Mouse (Mus musculus): ENCODE results near the gene Slc25a21.

GRCm38 (mm10) chr12:56918145-56918544 lies 279.1 kb downstream of the Slc25a21 start:
- TF ChIP-seq CTCF (IDR thresholded peaks at IDR 0.05; ENCODE audit: borderline replicate concordance, insufficient read depth, low read depth, low read length): no peak
- no peak for TF ChIP-seq POLR2A (IDR thresholded peaks at IDR 0.05; ENCODE audit: borderline replicate concordance, insufficient read depth, low read length)
